Mouse (Mus musculus) layer of hippocampus, postnatal 14 days (tissue): ENCODE data around the gene Banp. TPM values are rescaled to one million over a fixed set of nuclear protein-coding genes. Genes with fewer than 3 reads are reported as not detected.

Experiments used
- DNase-seq, 2 experiments: peaks; one replicate each; pipeline ENCODE4 v3.0.0; 2021 to 2022; ENCODE audit warnings: low spot score in 2 of 2, mixed read lengths in 1 of 2
- total RNA-seq, 2 experiments: library from RNA; stranded (reverse); gene quantifications; 2 replicates each; pipeline ENCODE4 v1.2.3; 2021

The Banp gene
- total RNA-seq, 2 experiments from 2014 or later, result 27.1 to 43.0 TPM

- no peak for DNase-seq
Measured at GRCm38 (mm10) chr8:122011066-122011588, 61.6 kb downstream of the Banp start.

- no peak for DNase-seq
Measured at GRCm38 (mm10) chr8:122014606-122015005, 65.1 kb downstream of the Banp start.

GRCm38 (mm10) chr8:122018046-122018831 lies 68.7 kb downstream of the Banp start:
- no peak for DNase-seq

- DNase-seq, result no peak
Measured at GRCm38 (mm10) chr8:122019162-122019561, 69.6 kb downstream of the Banp start.

- DNase-seq, result no peak
Measured at GRCm38 (mm10) chr8:122020050-122020771, 70.7 kb downstream of the Banp start.

- DNase-seq, result no peak
Measured at GRCm38 (mm10) chr8:122021725-122022124, 72.2 kb downstream of the Banp start.

- DNase-seq, result no peak
Measured at GRCm38 (mm10) chr8:122022274-122022673, 72.7 kb downstream of the Banp start.

GRCm38 (mm10) chr8:122022705-122023104 lies 73.2 kb downstream of the Banp start:
- no peak for DNase-seq

GRCm38 (mm10) chr8:122025546-122025945 lies 76.0 kb downstream of the Banp start:
- DNase-seq, result no peak

- peak in 1 of 2 experiments; percentile 52 for DNase-seq
Measured at GRCm38 (mm10) chr8:122028116-122028515, 78.6 kb downstream of the Banp start.

- no peak for DNase-seq
Measured at GRCm38 (mm10) chr8:122030965-122031364, 81.4 kb downstream of the Banp start.

GRCm38 (mm10) chr8:122032741-122033140 lies 83.2 kb downstream of the Banp start:
- no peak for DNase-seq

- no peak for DNase-seq
Measured at GRCm38 (mm10) chr8:122035543-122035942, 86.0 kb downstream of the Banp start.

GRCm38 (mm10) chr8:122036325-122036724 lies 86.8 kb downstream of the Banp start:
- no peak for DNase-seq

GRCm38 (mm10) chr8:122037279-122037678 lies 87.7 kb downstream of the Banp start:
- DNase-seq, result no peak

- no peak for DNase-seq
Measured at GRCm38 (mm10) chr8:122038076-122038475, 88.5 kb downstream of the Banp start.

- DNase-seq, result no peak
Measured at GRCm38 (mm10) chr8:122039452-122039851, 89.9 kb downstream of the Banp start.

GRCm38 (mm10) chr8:122047206-122047870 lies 97.8 kb downstream of the Banp start:
- no peak for DNase-seq

GRCm38 (mm10) chr8:122049266-122049665 lies 99.7 kb downstream of the Banp start:
- DNase-seq, result no peak

- DNase-seq, result no peak
Measured at GRCm38 (mm10) chr8:122049923-122050322, 100.4 kb downstream of the Banp start.

- DNase-seq, result no peak
Measured at GRCm38 (mm10) chr8:122050620-122051019, 101.1 kb downstream of the Banp start.

- DNase-seq, result no peak
Measured at GRCm38 (mm10) chr8:122055321-122055720, 105.8 kb downstream of the Banp start.
